ENCODE assay signal across 9 mouse cellular contexts in the genomic region with DNA sequence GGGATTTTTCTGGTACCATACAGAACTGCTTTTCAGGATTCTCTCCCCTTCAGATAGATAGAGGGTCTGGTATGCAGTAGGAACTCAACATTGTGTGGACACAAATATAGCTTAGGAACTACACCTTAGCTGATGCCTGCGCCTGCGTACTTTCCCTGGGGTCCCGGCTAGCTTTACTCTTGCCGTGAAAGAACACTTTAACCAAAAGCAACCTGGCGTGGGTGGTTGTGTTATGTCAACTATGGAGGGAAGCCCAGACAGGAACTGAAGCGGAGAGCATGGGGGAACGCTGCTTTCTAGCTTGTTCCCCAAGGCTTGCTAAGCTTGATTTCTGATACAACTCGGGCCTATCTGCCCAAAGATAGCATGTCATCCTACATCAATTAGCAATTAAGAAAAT. TPM values are rescaled to one million over a fixed set of nuclear protein-coding genes. Genes with fewer than 3 reads are reported as not detected.
DNase-seq lines count a peak whose midpoint lies in the region; ATAC-seq lines count a peak whose summit lies in the region.
"Had no signal": no experiment of that assay in that cellular context is flagged by ENCODE, and none has a peak within 500 bp of the region (broad histone marks: within the 10 kb centered on the region; RNA-seq: fewer than 3 reads in every experiment).

No protein-coding gene starts in this region.

- no peak for DNase-seq in kidney, adult 18-20 months
- DNase-seq in hindbrain, embryonic 14.5 days (ENCODE audit: low spot score), result no peak
- no peak for DNase-seq in midbrain, embryonic 14.5 days
- DNase-seq in cerebellum, postnatal 14 days, result no peak
- no peak for DNase-seq in kidney, postnatal 25 days
- no peak for DNase-seq in cerebellum, adult 9-11 months

- no peaks in the 10 kb centered on the region for H3K36me3 ChIP-seq in kidney, embryonic 15.5 days
- H3K36me3 ChIP-seq in embryonic facial prominence, embryonic 12.5 days, result no peaks in the 10 kb centered on the region
- no peaks in the 10 kb centered on the region for H3K36me3 ChIP-seq in hindbrain, embryonic 14.5 days (replicated peaks; ENCODE audit: control insufficient read depth, insufficient read depth)
- H3K36me3 ChIP-seq in midbrain, embryonic 14.5 days (ENCODE audit: control insufficient read depth, insufficient read depth, low read length), result no peaks in the 10 kb centered on the region

- H3K27me3 ChIP-seq in kidney, embryonic 15.5 days, result no peaks in the 10 kb centered on the region
- no peaks in the 10 kb centered on the region for H3K27me3 ChIP-seq in embryonic facial prominence, embryonic 12.5 days
- no peaks in the 10 kb centered on the region for H3K27me3 ChIP-seq in hindbrain, embryonic 14.5 days (ENCODE audit: control insufficient read depth, insufficient read depth, low read length)
- H3K27me3 ChIP-seq in midbrain, embryonic 14.5 days (ENCODE audit: control insufficient read depth, insufficient read depth, low read length), result no peaks in the 10 kb centered on the region

- H3K9me3 ChIP-seq in kidney, embryonic 15.5 days (replicated peaks), result no peaks in the 10 kb centered on the region
- no peaks in the 10 kb centered on the region for H3K9me3 ChIP-seq in embryonic facial prominence, embryonic 12.5 days
- H3K9me3 ChIP-seq in hindbrain, embryonic 14.5 days (ENCODE audit: control insufficient read depth, low read length), result no peaks in the 10 kb centered on the region
- H3K9me3 ChIP-seq in midbrain, embryonic 14.5 days (ENCODE audit: control insufficient read depth, low read length), result no peaks in the 10 kb centered on the region

- H3K9ac ChIP-seq in kidney, embryonic 15.5 days, result no peak overlapping the region
- no peak overlapping the region for H3K9ac ChIP-seq in embryonic facial prominence, embryonic 12.5 days
- no peak overlapping the region for H3K9ac ChIP-seq in hindbrain, embryonic 14.5 days
- H3K9ac ChIP-seq in midbrain, embryonic 14.5 days (replicated peaks; ENCODE audit: low read length), result no peak overlapping the region

- no peak for ATAC-seq in kidney, embryonic 15.5 days (replicated peaks; ENCODE audit: low FRiP score)
- ATAC-seq in embryonic facial prominence, embryonic 12.5 days (ENCODE audit: insufficient number of reproducible peaks, insufficient read depth, low FRiP score, low TSS enrichment), result 0 out of 2 replicates have a peak, but pooled peaks have one; percentile 11
- no peak for ATAC-seq in hindbrain, embryonic 14.5 days (ENCODE audit: low FRiP score)
- 0 out of 2 replicates have a peak, but pooled peaks have one; percentile 2 for ATAC-seq in midbrain, embryonic 14.5 days (ENCODE audit: low FRiP score, low TSS enrichment)

- WGBS in kidney, embryonic 15.5 days, result 68% methylated on average over 8 of the region's 8 CpGs
- WGBS in embryonic facial prominence, embryonic 12.5 days, result 68% methylated on average over 8 of the region's 8 CpGs
- 76% methylated on average over 8 of the region's 8 CpGs for WGBS in hindbrain, embryonic 14.5 days
- 80% methylated on average over 8 of the region's 8 CpGs for WGBS in midbrain, embryonic 14.5 days

- H3K4me3 ChIP-seq in kidney, embryonic 15.5 days (replicated peaks), result peak overlapping the region; percentile 75
- H3K4me3 ChIP-seq in embryonic facial prominence, embryonic 12.5 days, result peak overlapping the region; percentile 59; the same call in 1 of the 2 replicates
- peak overlapping the region; percentile 50; the same call in 1 of the 2 replicates for H3K4me3 ChIP-seq in hindbrain, embryonic 14.5 days (replicated peaks; ENCODE audit: low read length)
- peak overlapping the region; percentile 57 for H3K4me3 ChIP-seq in midbrain, embryonic 14.5 days (replicated peaks; ENCODE audit: low read depth, low read length)

- peaks cover 4% of the 10 kb centered on the region for H3K4me1 ChIP-seq in kidney, embryonic 15.5 days
- H3K4me1 ChIP-seq in embryonic facial prominence, embryonic 12.5 days, result no peaks in the 10 kb centered on the region
- no peaks in the 10 kb centered on the region for H3K4me1 ChIP-seq in hindbrain, embryonic 14.5 days (replicated peaks; ENCODE audit: control insufficient read depth, insufficient read depth, low read length)
- no peaks in the 10 kb centered on the region for H3K4me1 ChIP-seq in midbrain, embryonic 14.5 days (ENCODE audit: control insufficient read depth, insufficient read depth, low read length)

- H3K27ac ChIP-seq in kidney, embryonic 15.5 days, result no peak overlapping the region
- no peak overlapping the region for H3K27ac ChIP-seq in embryonic facial prominence, embryonic 12.5 days
- no peak overlapping the region for H3K27ac ChIP-seq in hindbrain, embryonic 14.5 days
- no peak overlapping the region for H3K27ac ChIP-seq in midbrain, embryonic 14.5 days (replicated peaks; ENCODE audit: low read depth, low read length)
- H3K27ac ChIP-seq: macrophage had no signal

- H3K4me2 ChIP-seq in kidney, embryonic 15.5 days, result peak overlapping the region; percentile 90
- H3K4me2 ChIP-seq in embryonic facial prominence, embryonic 12.5 days (replicated peaks), result peak overlapping the region; percentile 72
- peak overlapping the region; percentile 60 for H3K4me2 ChIP-seq in hindbrain, embryonic 14.5 days (replicated peaks)
- H3K4me2 ChIP-seq in midbrain, embryonic 14.5 days (ENCODE audit: low read length), result peak overlapping the region; percentile 80

RNA-seq across cellular contexts. Expression of gene Yy1, which starts 34.5 kb away (rescaled TPM):
- 19.1 and 20.4 TPM in 2 replicates for polyA plus RNA-seq in kidney, embryonic 15.5 days (2015; fragmentation: Nextera tagmentation; extraction: Ambion mirVana)
- polyA plus RNA-seq in embryonic facial prominence, embryonic 12.5 days (2016; fragmentation: Nextera tagmentation; extraction: Ambion mirVana), result 20.8 and 23.2 TPM in 2 replicates
- polyA plus RNA-seq in hindbrain, embryonic 14.5 days (2014; fragmentation: Nextera tagmentation; extraction: Ambion mirVana), result 14.9 and 16.0 TPM in 2 replicates
- polyA plus RNA-seq in midbrain, embryonic 14.5 days (2014; fragmentation: Nextera tagmentation; extraction: Ambion mirVana), result 15.1 and 16.6 TPM in 2 replicates

RNA-seq across cellular contexts. Expression of gene Degs2, which starts 56.2 kb away (rescaled TPM):
- 7.0 and 8.8 TPM in 2 replicates for polyA plus RNA-seq in kidney, embryonic 15.5 days (2015; fragmentation: Nextera tagmentation; extraction: Ambion mirVana)
- polyA plus RNA-seq in embryonic facial prominence, embryonic 12.5 days (2016; fragmentation: Nextera tagmentation; extraction: Ambion mirVana), result 1.9 and 2.0 TPM in 2 replicates
- 1.2 and 2.1 TPM in 2 replicates for polyA plus RNA-seq in hindbrain, embryonic 14.5 days (2014; fragmentation: Nextera tagmentation; extraction: Ambion mirVana)
- polyA plus RNA-seq in midbrain, embryonic 14.5 days (2014; fragmentation: Nextera tagmentation; extraction: Ambion mirVana), result 2.5 and 2.8 TPM in 2 replicates
- polyA plus RNA-seq: macrophage had no signal

Comparison
In these comparisons a context has a peak if more than half of its experiments do, and no peak if none do; other contexts are left out.
1. ATAC-seq: peak in embryonic facial prominence, embryonic 12.5 days (single experiment) and midbrain, embryonic 14.5 days (single experiment); none in kidney, embryonic 15.5 days (single experiment) and hindbrain, embryonic 14.5 days (single experiment).
2. Peak in every context shown above with its lines, with median percentiles within 50 percentile points of each other: H3K4me2 ChIP-seq and H3K4me3 ChIP-seq.